Mouse (Mus musculus) gastrocnemius, postnatal 25 days (tissue): ENCODE measurements around the gene Midn. TPM values are rescaled to one million over a fixed set of nuclear protein-coding genes. Genes with fewer than 3 reads are reported as not detected.

ENCODE experiments used
- DNase-seq: peaks from one replicate; pipeline ENCODE4 v3.0.0; 2022
- total RNA-seq, 2 experiments: library from RNA; stranded (reverse); gene quantifications; 1 replicate in 1 of 2; 2 replicates in 1 of 2; pipeline ENCODE4 v1.2.3; 2021

The Midn gene
- total RNA-seq, 2 experiments from 2014 or later: 33.7 to 34.8 TPM

GRCm38 (mm10) chr10:80171252-80171651, 23.2 kb downstream of the Midn start:
- DNase-seq: no peak

GRCm38 (mm10) chr10:80171760-80172526, 23.9 kb downstream of the Midn start:
- DNase-seq: no peak

- DNase-seq: peak; percentile 86
Measured at GRCm38 (mm10) chr10:80172527-80173292, 24.6 kb downstream of the Midn start, which contains the start of gene 1600002K03Rik. Gene 1600002K03Rik, plus strand, starts transcription at chr10:80172944.

GRCm38 (mm10) chr10:80173358-80173757, 25.3 kb downstream of the Midn start:
- DNase-seq: no peak

GRCm38 (mm10) chr10:80173955-80174640, 26.0 kb downstream of the Midn start:
- no peak for DNase-seq

- DNase-seq: no peak
Measured at GRCm38 (mm10) chr10:80174705-80175104, 26.6 kb downstream of the Midn start.

GRCm38 (mm10) chr10:80175536-80176269, 27.6 kb downstream of the Midn start:
- DNase-seq: no peak

- DNase-seq: no peak
Measured at GRCm38 (mm10) chr10:80176270-80176834, 28.3 kb downstream of the Midn start.

GRCm38 (mm10) chr10:80177441-80178279, 29.6 kb downstream of the Midn start:
- DNase-seq: no peak

GRCm38 (mm10) chr10:80179068-80180051, 31.3 kb downstream of the Midn start, which contains the start of gene Efna2:
Gene Efna2, plus strand, starts transcription at chr10:80179482.
- no peak for DNase-seq

- no peak for DNase-seq
Measured at GRCm38 (mm10) chr10:80180288-80180687, 32.2 kb downstream of the Midn start.

- DNase-seq: no peak
Measured at GRCm38 (mm10) chr10:80180823-80181222, 32.8 kb downstream of the Midn start.

GRCm38 (mm10) chr10:80182547-80182946, 34.5 kb downstream of the Midn start:
- DNase-seq: no peak

- no peak for DNase-seq
Measured at GRCm38 (mm10) chr10:80186649-80187048, 38.6 kb downstream of the Midn start.

GRCm38 (mm10) chr10:80187739-80188138, 39.7 kb downstream of the Midn start:
- DNase-seq: no peak

- no peak for DNase-seq
Measured at GRCm38 (mm10) chr10:80188453-80189024, 40.5 kb downstream of the Midn start.

- DNase-seq: no peak
Measured at GRCm38 (mm10) chr10:80189999-80190398, 41.9 kb downstream of the Midn start.

- no peak for DNase-seq
Measured at GRCm38 (mm10) chr10:80190491-80191051, 42.5 kb downstream of the Midn start.

- DNase-seq: no peak
Measured at GRCm38 (mm10) chr10:80193976-80194375, 45.9 kb downstream of the Midn start.
